Mouse (Mus musculus): ENCODE data around the gene Adgb. TPM values are rescaled to one million over a fixed set of nuclear protein-coding genes. Genes with fewer than 3 reads are reported as not detected.
"Not testable (repeated sequence)": the region's sequence is repeated elsewhere in the genome, so short reads cannot be mapped to it uniquely, and the experiment has no call there.

The Adgb gene
- not detected for total RNA-seq (2022)

GRCm38 (mm10) chr10:10471961-10472610, at the start of gene Adgb:
Adgb (minus strand) TSS chr10:10472326.
- peak; percentile 45 to 68 for DNase-seq (ENCODE audit: low spot score in 2 of 2)

GRCm38 (mm10) chr10:10480139-10480538, 8.0 kb upstream of the Adgb start:
- no peak for DNase-seq (ENCODE audit: low spot score in 2 of 2)

- not testable (repeated sequence) for DNase-seq (ENCODE audit: low spot score in 2 of 2)
Measured at GRCm38 (mm10) chr10:10477429-10477828, 5.3 kb upstream of the Adgb start.

- no peak for DNase-seq (ENCODE audit: low spot score in 2 of 2)
Measured at GRCm38 (mm10) chr10:10476956-10477355, 4.8 kb upstream of the Adgb start.

- no peak for DNase-seq (ENCODE audit: low spot score in 2 of 2)
Measured at GRCm38 (mm10) chr10:10476549-10476948, 4.4 kb upstream of the Adgb start.

- DNase-seq (ENCODE audit: low spot score in 2 of 2): no peak
Measured at GRCm38 (mm10) chr10:10468699-10469547, 3.2 kb downstream of the Adgb start.

- DNase-seq (ENCODE audit: low spot score in 2 of 2): no peak
Measured at GRCm38 (mm10) chr10:10460113-10460512, 12.0 kb downstream of the Adgb start.

- DNase-seq (ENCODE audit: low spot score in 2 of 2): no peak
Measured at GRCm38 (mm10) chr10:10456991-10457390, 15.1 kb downstream of the Adgb start.

- no peak for DNase-seq (ENCODE audit: low spot score in 2 of 2)
Measured at GRCm38 (mm10) chr10:10449067-10449466, 23.1 kb downstream of the Adgb start.

- DNase-seq (ENCODE audit: low spot score in 2 of 2): no peak
Measured at GRCm38 (mm10) chr10:10444841-10445466, 27.2 kb downstream of the Adgb start.

GRCm38 (mm10) chr10:10443558-10443957, 28.6 kb downstream of the Adgb start:
- DNase-seq (ENCODE audit: low spot score in 2 of 2): no peak

- no peak for DNase-seq (ENCODE audit: low spot score in 2 of 2)
Measured at GRCm38 (mm10) chr10:10435014-10435413, 37.1 kb downstream of the Adgb start.

GRCm38 (mm10) chr10:10429635-10430034, 42.5 kb downstream of the Adgb start:
- DNase-seq (ENCODE audit: low spot score in 2 of 2): no peak

- DNase-seq (ENCODE audit: low spot score in 2 of 2): no peak
Measured at GRCm38 (mm10) chr10:10429032-10429431, 43.1 kb downstream of the Adgb start.

- DNase-seq (ENCODE audit: low spot score in 2 of 2): no peak
Measured at GRCm38 (mm10) chr10:10424383-10424782, 47.7 kb downstream of the Adgb start.

GRCm38 (mm10) chr10:10411046-10411445, 61.1 kb downstream of the Adgb start:
- DNase-seq (ENCODE audit: low spot score in 2 of 2): no peak

GRCm38 (mm10) chr10:10408166-10408565, 64.0 kb downstream of the Adgb start:
- DNase-seq (ENCODE audit: low spot score in 2 of 2): no peak

- no peak for DNase-seq (ENCODE audit: low spot score in 2 of 2)
Measured at GRCm38 (mm10) chr10:10395784-10396481, 76.2 kb downstream of the Adgb start.

- DNase-seq (ENCODE audit: low spot score in 2 of 2): no peak
Measured at GRCm38 (mm10) chr10:10374629-10375028, 97.5 kb downstream of the Adgb start.

GRCm38 (mm10) chr10:10364025-10364424, 108.1 kb downstream of the Adgb start:
- DNase-seq (ENCODE audit: low spot score in 2 of 2): no peak

- no peak for DNase-seq (ENCODE audit: low spot score in 2 of 2)
Measured at GRCm38 (mm10) chr10:10355605-10356227, 116.4 kb downstream of the Adgb start.

All from gastrocnemius, adult 8-10 months (tissue).